Mouse (Mus musculus) hindbrain, postnatal 0 days (tissue): ENCODE results near the gene Hoxb3. TPM values are rescaled to one million over a fixed set of nuclear protein-coding genes. Genes with fewer than 3 reads are reported as not detected.
A peak's percentile ranks its signal among the peaks of the same experiment; 100 is the strongest.

Experiments used
- ATAC-seq: fragments of 200-750 bp; cut with Nextera tagmentation; 2 replicates; pipeline ENCODE4 v1.8.0; 2017; ENCODE audit warnings: mild to moderate bottlenecking, moderate TSS enrichment, moderate library complexity
- DNase-seq: peaks from one replicate; pipeline ENCODE4 v3.0.0-alpha.2; 2015; ENCODE audit warnings: low spot score
- H3K27ac ChIP-seq: fragments of 300-500 bp; sonication (generic); 2 replicates; pipeline ENCODE4 v1.5.1; 2014; ENCODE audit warnings: mild to moderate bottlenecking
- H3K27me3 ChIP-seq: fragments of 300-500 bp; sonication (generic); 2 replicates; pipeline ENCODE4 v1.6.1; 2014; ENCODE audit warnings: low read length, mixed read lengths; ENCODE audit not compliant: insufficient read depth
- H3K36me3 ChIP-seq: fragments of 300-500 bp; sonication (generic); 2 replicates; pipeline ENCODE4 v1.6.1; 2014; ENCODE audit warnings: low read length, mixed read lengths; ENCODE audit not compliant: insufficient read depth
- H3K4me1 ChIP-seq: fragments of 300-500 bp; sonication (generic); 2 replicates; pipeline ENCODE4 v1.6.1; 2014; ENCODE audit warnings: antibody characterized with exemption, low read length, mixed read lengths; ENCODE audit not compliant: insufficient read depth
- H3K4me2 ChIP-seq: fragments of 300-500 bp; sonication (generic); 2 replicates; pipeline ENCODE4 v1.6.1; 2014; ENCODE audit warnings: low read depth, mild to moderate bottlenecking, low read length, moderate library complexity, mixed read lengths
- H3K4me3 ChIP-seq: fragments of 300-500 bp; sonication (generic); 2 replicates; pipeline ENCODE4 v1.5.1; 2014; ENCODE audit warnings: low read length
- H3K9ac ChIP-seq: fragments of 300-500 bp; sonication (generic); replicated peaks from 2 replicates; pipeline ENCODE4 v1.6.1; 2014; ENCODE audit warnings: mild to moderate bottlenecking, low read length, moderate library complexity, mixed read lengths
- H3K9me3 ChIP-seq: fragments of 300-500 bp; sonication (generic); 2 replicates; pipeline ENCODE4 v1.6.1; 2016; ENCODE audit warnings: low read length, mixed read lengths
- CTCF ChIP-seq: IDR thresholded peaks from 2 replicates; pipeline ENCODE4 v1.5.1; 2016; ENCODE audit warnings: antibody characterized with exemption, control low read depth, low read depth
- WGBS: fragments of 180-500 bp; shearing (Covaris S2); extraction: QIAGEN DNeasy Blood & Tissue Kit; methylation state at CpG from one replicate; pipeline ENCODE4 v1.1.7; 2014; 5-methylcytosine and 5-hydroxymethylcytosine counted together
- polyA plus RNA-seq: library from polyadenylated mRNA; unstranded; fragments of >200 nt; fragmentation: Nextera tagmentation; extraction: Ambion mirVana; gene quantifications from 2 replicates; pipeline ENCODE4 v1.2.1, GENCODE M21; 2015
- total RNA-seq: library from RNA; depleted of rRNA; stranded (reverse); fragments of >200 nt; gene quantifications from 2 replicates; pipeline ENCODE4 v1.2.3, GENCODE M21; 2014

The Hoxb3 gene
- total and polyA plus RNA-seq, 2 experiments from 2014 or later, result 8.1 to 42.2 TPM

DNA sequence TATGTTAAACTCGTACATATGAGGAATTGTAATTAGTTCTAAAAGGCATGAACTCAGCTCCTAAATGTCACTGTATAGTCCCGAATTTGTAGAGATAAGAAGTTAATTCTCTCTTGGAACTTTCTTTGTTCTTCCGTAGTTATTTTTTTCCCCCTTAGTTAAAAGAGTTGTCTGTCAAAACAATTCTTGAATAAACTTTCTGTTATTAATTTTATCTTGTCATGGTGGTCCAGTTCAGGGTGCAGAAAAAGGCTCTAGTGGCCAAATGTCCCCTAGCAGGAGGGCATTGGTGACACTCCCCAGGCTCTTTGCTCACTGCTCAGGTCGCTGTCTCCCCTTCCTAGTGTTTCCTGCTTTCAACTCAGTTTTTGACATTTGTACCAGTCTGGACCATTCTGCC is 24.6 kb downstream of the Hoxb3 start:
- H3K4me3 ChIP-seq, result no peak overlapping the region
- TF ChIP-seq CTCF, result no peak
- H3K27me3 ChIP-seq, result peaks cover 73% of the 10 kb centered on the region
- peak overlapping the region; percentile 91 for H3K27ac ChIP-seq
- no peaks in the 10 kb centered on the region for H3K9me3 ChIP-seq
- peak overlapping the region; percentile 24; the same call in 1 of the 2 replicates for H3K4me2 ChIP-seq
- H3K4me1 ChIP-seq, result 0 out of 2 replicates have a peak, but pooled peaks cover 4% of the 10 kb centered on the region
- no peak for DNase-seq
- 13% methylated on average over 4 of the region's 4 CpGs for WGBS
- no peak for ATAC-seq
- H3K9ac ChIP-seq, result no peak overlapping the region
- no peaks in the 10 kb centered on the region for H3K36me3 ChIP-seq

DNA sequence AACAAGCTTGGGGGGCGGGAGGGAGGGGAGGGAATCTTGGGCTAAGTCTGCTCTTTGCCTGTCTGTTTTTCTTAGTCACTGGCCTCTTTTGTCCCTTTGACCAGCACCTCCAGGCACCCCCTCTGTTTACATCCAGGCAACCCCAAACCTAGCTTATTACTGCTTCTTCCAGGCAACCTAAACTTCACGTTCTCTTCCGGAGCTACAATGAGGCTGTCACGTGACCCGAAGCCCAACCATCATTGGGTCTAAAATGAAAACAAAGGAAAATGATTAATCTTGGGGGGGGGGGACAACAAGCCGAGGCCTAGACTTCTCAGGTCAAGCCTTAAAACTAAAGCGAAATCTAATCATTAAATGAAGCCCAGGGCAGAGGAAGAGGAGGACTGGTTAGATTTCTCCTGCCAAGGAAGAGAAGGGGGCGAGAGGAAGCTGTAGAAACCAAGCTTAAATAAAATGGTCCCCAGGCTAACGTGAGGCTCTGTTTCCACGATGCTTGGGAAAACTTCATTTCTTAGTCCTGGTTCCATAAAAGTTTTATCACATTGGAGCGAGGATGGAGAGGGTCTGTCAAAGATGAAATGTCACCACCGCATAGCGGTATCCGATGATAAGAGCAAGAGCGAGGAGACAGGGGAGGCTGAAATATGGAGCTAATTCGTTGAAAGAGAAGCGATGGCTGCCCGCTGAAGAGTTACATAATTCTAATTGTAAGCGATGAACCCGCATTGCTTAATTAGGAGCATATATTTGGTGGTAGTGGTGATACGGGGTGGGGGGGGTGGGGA is 25.2 kb downstream of the Hoxb3 start:
- TF ChIP-seq CTCF, result no peak
- Histone ChIP-seq H3K9ac (0 out of 2 replicates have a peak overlapping the region, but pooled peaks have one; percentile 28), H3K27ac (peak overlapping the region; percentile 91), H3K4me2 (peak overlapping the region; percentile 24), H3K4me3 (no peak overlapping the region), H3K36me3 (no peaks in the 10 kb centered on the region), H3K9me3 (no peaks in the 10 kb centered on the region), H3K27me3 (peaks cover 67% of the 10 kb centered on the region), H3K4me1 (0 out of 2 replicates have a peak, but pooled peaks cover 4% of the 10 kb centered on the region)
- WGBS, result 6% methylated on average over 21 of the region's 21 CpGs
- ATAC-seq (no peak), DNase-seq (peak; percentile 70)

DNA sequence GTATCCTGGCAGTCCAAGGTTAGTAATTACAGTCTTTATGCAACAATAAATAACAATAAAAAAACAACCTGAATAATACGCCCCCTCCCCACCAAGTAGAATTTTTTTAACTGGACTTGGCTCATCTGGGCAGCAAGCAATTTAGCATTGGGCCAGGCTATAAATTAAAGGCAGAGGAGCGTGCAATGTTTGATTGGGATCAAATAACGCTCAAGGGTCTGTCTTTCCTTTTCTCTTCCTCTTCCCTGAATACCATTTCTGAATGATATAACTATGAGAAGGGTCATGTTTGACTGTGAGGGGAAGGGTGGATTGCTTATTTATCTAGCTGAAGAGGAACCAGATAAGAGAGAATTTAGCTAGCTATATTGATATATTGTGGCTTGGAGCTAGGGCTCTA is 25.9 kb downstream of the Hoxb3 start:
- H3K9ac ChIP-seq, result peak overlapping the region; percentile 28; the same call in 1 of the 2 replicates
- no peak for TF ChIP-seq CTCF
- DNase-seq (no peak), ATAC-seq (no peak)
- H3K27ac ChIP-seq, result peak overlapping the region; percentile 91
- no peak overlapping the region for H3K4me3 ChIP-seq
- WGBS, result 16% methylated on average over 3 of the region's 3 CpGs
- H3K9me3 ChIP-seq, result no peaks in the 10 kb centered on the region
- H3K4me1 ChIP-seq, result 0 out of 2 replicates have a peak, but pooled peaks cover 4% of the 10 kb centered on the region
- peaks cover 62% of the 10 kb centered on the region for H3K27me3 ChIP-seq
- peak overlapping the region; percentile 24 for H3K4me2 ChIP-seq
- no peaks in the 10 kb centered on the region for H3K36me3 ChIP-seq

DNA sequence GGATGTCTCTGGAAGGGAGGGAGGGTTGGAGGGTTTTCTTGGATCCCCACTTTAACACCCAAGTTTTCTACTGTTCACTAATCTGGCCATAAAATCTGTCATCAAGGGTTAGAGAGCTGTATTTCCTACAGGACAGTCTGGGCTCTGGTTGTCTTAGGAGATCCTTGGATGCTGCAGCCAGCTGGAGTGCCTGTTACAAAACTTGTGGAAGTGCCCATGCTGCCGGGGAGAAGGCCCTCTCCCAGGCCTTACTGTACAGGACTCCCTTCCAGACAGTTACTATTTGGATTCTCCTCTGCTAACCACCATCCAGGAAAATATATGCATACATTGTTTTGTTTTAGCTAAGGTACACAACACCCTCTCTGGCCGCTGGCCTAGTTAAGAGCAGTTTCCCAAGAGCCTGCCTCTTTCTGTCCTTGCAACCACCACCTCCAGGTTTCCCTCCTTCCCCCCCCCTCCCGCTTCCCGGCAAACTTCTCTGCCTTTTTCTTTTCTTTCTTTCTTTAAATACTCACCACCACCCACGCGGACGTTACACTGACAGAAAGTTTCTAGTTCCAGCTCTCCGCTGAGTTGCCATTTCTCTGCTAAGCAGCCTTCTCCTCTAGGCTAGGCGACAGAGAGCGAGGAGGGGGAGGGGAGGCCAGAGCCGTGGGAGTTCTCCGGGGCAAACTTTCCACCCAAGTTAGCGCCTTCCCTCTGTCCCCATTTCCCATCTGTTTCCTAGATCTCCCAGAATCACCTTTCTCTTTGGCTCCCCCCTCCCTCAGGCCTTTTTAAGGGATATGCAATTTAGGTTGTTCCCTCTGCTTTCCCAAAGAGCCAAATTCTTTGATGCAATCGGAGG is 26.6 kb downstream of the Hoxb3 start:
- ATAC-seq (no peak), DNase-seq (peak; percentile 47)
- Histone ChIP-seq H3K27ac (peak overlapping the region; percentile 91), H3K4me1 (no peaks in the 10 kb centered on the region), H3K9ac (0 out of 2 replicates have a peak overlapping the region, but pooled peaks have one; percentile 28), H3K36me3 (no peaks in the 10 kb centered on the region), H3K27me3 (peaks cover 61% of the 10 kb centered on the region), H3K9me3 (no peaks in the 10 kb centered on the region), H3K4me2 (peak overlapping the region; percentile 24), H3K4me3 (no peak overlapping the region)
- 4% methylated on average over 14 of the region's 14 CpGs for WGBS
- no peak for TF ChIP-seq CTCF

DNA sequence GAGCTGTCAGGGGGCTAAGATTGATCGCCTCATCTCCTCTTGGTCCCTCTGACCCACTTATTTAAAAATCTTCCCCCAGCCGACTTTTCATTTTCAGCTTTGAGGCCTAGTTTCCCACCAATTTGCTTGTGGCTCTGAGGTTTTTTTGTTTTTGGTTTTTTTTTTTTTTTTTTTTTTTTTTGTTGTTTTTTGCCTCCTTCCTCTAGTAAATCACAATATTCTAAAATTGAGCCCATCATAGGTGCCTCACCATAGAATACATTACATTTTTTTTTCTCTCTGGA is 27.2 kb downstream of the Hoxb3 start, which contains the start of gene Hoxb2:
TSS of gene Hoxb2 (plus strand) at position 185 of the 284 bp plus-strand sequence.
- DNase-seq, result no peak
- Histone ChIP-seq H3K4me2 (peak within 1 kb of the TSS; percentile 59), H3K9ac (peak within 1 kb of the TSS; percentile 30), H3K27ac (peak within 1 kb of the TSS; percentile 91), H3K36me3 (no peaks in the 10 kb centered on the region), H3K4me3 (peak within 1 kb of the TSS; percentile 50; the same call in 1 of the 2 replicates), H3K9me3 (no peaks in the 10 kb centered on the region), H3K4me1 (no peaks in the 10 kb centered on the region), H3K27me3 (peaks cover 65% of the 10 kb centered on the region)
- ATAC-seq, result no peak
- TF ChIP-seq CTCF, result no peak
- 9% methylated on average over 2 of the region's 2 CpGs for WGBS

DNA sequence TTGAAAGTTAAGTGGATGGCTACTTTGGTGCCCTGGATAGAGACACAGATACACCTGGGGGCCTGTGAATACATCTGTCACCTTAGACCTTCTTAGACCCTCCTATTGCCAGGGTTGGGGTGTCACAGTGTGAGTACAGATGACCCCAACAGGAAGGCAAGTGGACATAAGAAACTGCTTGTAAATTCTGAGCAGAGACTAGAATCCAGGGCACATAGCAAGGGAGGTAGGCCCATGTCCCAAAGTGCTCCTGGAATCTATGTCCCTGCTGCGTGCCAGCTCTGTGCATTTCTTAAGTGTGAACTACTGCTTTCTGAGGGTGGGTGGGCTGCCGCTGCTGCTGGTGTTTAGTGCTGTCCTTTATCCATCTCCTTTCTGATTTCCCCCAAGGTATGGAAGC is 27.7 kb downstream of the Hoxb3 start:
- Histone ChIP-seq H3K36me3 (no peaks in the 10 kb centered on the region), H3K4me1 (no peaks in the 10 kb centered on the region), H3K9me3 (no peaks in the 10 kb centered on the region), H3K27ac (peak overlapping the region; percentile 91), H3K27me3 (peaks cover 65% of the 10 kb centered on the region), H3K4me2 (peak overlapping the region; percentile 59), H3K9ac (peak overlapping the region; percentile 30; the same call in 1 of the 2 replicates), H3K4me3 (no peak overlapping the region)
- ATAC-seq (no peak), DNase-seq (no peak)
- WGBS, result 23% methylated on average over 2 of the region's 2 CpGs
- TF ChIP-seq CTCF, result no peak
